In the genomic region with DNA sequence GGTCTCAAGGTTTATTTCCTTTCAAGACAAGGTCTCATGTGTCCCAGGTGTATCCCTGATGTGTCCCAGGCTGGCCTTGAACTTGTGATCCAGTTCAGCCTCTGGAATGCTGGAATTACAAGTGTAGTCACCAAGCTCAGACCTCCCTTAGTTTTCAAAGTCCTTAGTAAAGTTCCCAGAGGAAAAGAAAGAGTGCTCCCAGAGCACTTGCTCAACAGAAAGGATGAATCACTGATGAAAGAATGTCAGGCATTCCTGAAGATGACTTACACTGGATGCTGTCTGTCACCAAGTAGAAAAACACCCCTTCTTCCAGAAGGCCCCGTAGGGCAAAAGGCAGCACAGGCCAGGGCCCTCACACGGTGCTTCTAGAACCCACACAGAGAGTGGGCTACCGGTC, we compare ENCODE assay signal across 24 mouse cellular contexts. TPM values are rescaled to one million over a fixed set of nuclear protein-coding genes. Genes with fewer than 3 reads are reported as not detected.
DNase-seq lines count a peak whose midpoint lies in the region; ATAC-seq and TF ChIP-seq lines count a peak whose summit lies in the region.
"Had no signal": no experiment of that assay in that cellular context is flagged by ENCODE, and none has a peak within 500 bp of the region (broad histone marks: within the 10 kb centered on the region; RNA-seq: fewer than 3 reads in every experiment).

No protein-coding gene starts in this region.

- no peak overlapping the region for H3ac ChIP-seq in myocyte (ENCODE audit: control insufficient read depth, insufficient read length)

- no peaks in the 10 kb centered on the region for H3K36me3 ChIP-seq in lung, postnatal 0 days (ENCODE audit: insufficient read depth, low read length)
- no peaks in the 10 kb centered on the region for H3K36me3 ChIP-seq in ES-E14 (ENCODE audit: control insufficient read depth, insufficient read depth, low read length, poor library complexity, severe bottlenecking)
- H3K36me3 ChIP-seq in myocyte (ENCODE audit: control insufficient read depth, insufficient read depth), result no peaks in the 10 kb centered on the region
- H3K36me3 ChIP-seq: G1E; intestine, embryonic 15.5 days; limb, embryonic 13.5 days; midbrain, embryonic 12.5 days had no signal

- intact Hi-C loops in gastrocnemius, adult 2 months (cut with DNase I), result no loop called here
- intact Hi-C loops in left cerebral cortex, postnatal 25 days (cut with DNase I), result no loop called here

- H3K9me3 ChIP-seq in lung, postnatal 0 days (ENCODE audit: low read length), result no peaks in the 10 kb centered on the region
- H3K9me3 ChIP-seq in ES-E14 (ENCODE audit: control insufficient read depth, insufficient read depth, low read depth, low read length), result no peaks in the 10 kb centered on the region
- H3K9me3 ChIP-seq: intestine, embryonic 15.5 days; limb, embryonic 13.5 days; midbrain, embryonic 12.5 days had no signal

- DNase-seq in gastrocnemius, adult 2 months, result no peak
- no peak for DNase-seq in gastrocnemius, adult 8-10 months (ENCODE audit: low spot score in 2 of 2)
- peak; percentile 85 for DNase-seq in lung, postnatal 0 days (ENCODE audit: low spot score)
- DNase-seq in lung, adult 2 months, result no peak
- no peak for DNase-seq in ES-E14 (ENCODE audit: low read depth, low spot score)
- no peak for DNase-seq in urinary bladder, postnatal 36 days (ENCODE audit: low spot score in 2 of 2)
- no peak for DNase-seq in left cerebral cortex, postnatal 25 days (ENCODE audit: low spot score in 2 of 2)
- DNase-seq: cerebellum, adult 8-10 months; gastrocnemius, postnatal 14 days; heart, adult 11 months; kidney, adult 8-10 months; kidney, postnatal 36 days; layer of hippocampus, postnatal 36 days; lung, postnatal 14 days; thymus, adult 18-20 months; thymus, postnatal 36 days had no signal

- peaks cover 17% of the 10 kb centered on the region for H3K4me1 ChIP-seq in lung, postnatal 0 days (ENCODE audit: insufficient read depth, low read depth, low read length)
- H3K4me1 ChIP-seq in lung, adult 2 months (ENCODE audit: control insufficient read depth, insufficient read depth, low read length), result peaks cover 15% of the 10 kb centered on the region
- H3K4me1 ChIP-seq in ES-E14 (ENCODE audit: control insufficient read depth in 2 of 2, insufficient read depth in 2 of 2, low read length in 2 of 2, poor library complexity in 1 of 2), result peaks cover 16 to 48% of the 10 kb centered on the region in 2 experiments

- H3K9ac ChIP-seq in lung, postnatal 0 days (replicated peaks; ENCODE audit: low read depth), result no peak overlapping the region
- peak overlapping the region; percentile 75 for H3K9ac ChIP-seq in ES-E14 (ENCODE audit: insufficient read depth, low read depth, low read length, poor library complexity, severe bottlenecking)
- H3K9ac ChIP-seq: intestine, embryonic 15.5 days; limb, embryonic 13.5 days; midbrain, embryonic 12.5 days had no signal

- TF ChIP-seq CTCF in gastrocnemius, adult 2 months (IDR thresholded peaks at IDR 0.05), result no peak
- TF ChIP-seq CTCF in lung, postnatal 0 days (IDR thresholded peaks at IDR 0.05), result no peak
- no peak for TF ChIP-seq CTCF in lung, adult 2 months (IDR thresholded peaks at IDR 0.05; ENCODE audit: insufficient read depth, low read length)

- no peak for TF ChIP-seq POLR2A in lung, adult 2 months (IDR thresholded peaks at IDR 0.05; ENCODE audit: borderline replicate concordance, extremely low read depth, low read depth, low read length)
- TF ChIP-seq POLR2A in myocyte (IDR thresholded peaks at IDR 0.05; ENCODE audit: insufficient read length, low read depth), result no peak

- no peak overlapping the region for H3K4me2 ChIP-seq in lung, postnatal 0 days (replicated peaks; ENCODE audit: low read depth, low read length)
- H3K4me2 ChIP-seq in myocyte (ENCODE audit: low read depth), result peak overlapping the region; percentile 65
- H3K4me2 ChIP-seq: intestine, embryonic 15.5 days; limb, embryonic 13.5 days; midbrain, embryonic 12.5 days had no signal

- TF ChIP-seq EP300 in lung, postnatal 0 days (IDR thresholded peaks at IDR 0.05), result no peak

- H3K79me2 ChIP-seq in myocyte (ENCODE audit: control insufficient read depth, insufficient read depth), result no peaks in the 10 kb centered on the region

- in situ Hi-C loops in ES-E14 (cut with MboI; ENCODE audit: low sequenced_read_pairs in 2 of 2, unreplicated experiment in 2 of 2), result no loop called here

- peak; percentile 11 for ATAC-seq in lung, postnatal 0 days
- ATAC-seq: CD4-positive, CD25-positive, alpha-beta regulatory T cell, adult 4 months; forebrain, embryonic 14.5 days; hindbrain, embryonic 16.5 days; intestine, embryonic 15.5 days had no signal

- H3K4me3 ChIP-seq in gastrocnemius, adult 2 months, result no peak overlapping the region
- no peak overlapping the region for H3K4me3 ChIP-seq in lung, postnatal 0 days (ENCODE audit: low read depth, low read length)
- H3K4me3 ChIP-seq in lung, adult 2 months (replicated peaks; ENCODE audit: extremely low read depth, low read depth, low read length), result no peak overlapping the region
- H3K4me3 ChIP-seq in ES-E14 (ENCODE audit: insufficient read depth in 1 of 2, low read depth in 1 of 2, low read length in 2 of 2, poor library complexity in 1 of 2, severe bottlenecking in 1 of 2) (no peak overlapping the region), myocyte (no peak overlapping the region)
- H3K4me3 ChIP-seq: intestine, embryonic 15.5 days; limb, embryonic 13.5 days; midbrain, embryonic 12.5 days had no signal

- peak overlapping the region; percentile 38; the same call in 1 of the 2 replicates for H3K27ac ChIP-seq in gastrocnemius, adult 2 months
- H3K27ac ChIP-seq in lung, postnatal 0 days (ENCODE audit: low read length), result peak overlapping the region; percentile 51; the same call in 1 of the 2 replicates
- H3K27ac ChIP-seq in ES-E14 (ENCODE audit: insufficient read depth, low read depth, low read length, poor library complexity, severe bottlenecking), result peak overlapping the region; percentile 99
- H3K27ac ChIP-seq: intestine, embryonic 15.5 days; limb, embryonic 13.5 days; midbrain, embryonic 12.5 days had no signal

- no peaks in the 10 kb centered on the region for H3K27me3 ChIP-seq in lung, postnatal 0 days (replicated peaks; ENCODE audit: insufficient read depth, low read length)
- H3K27me3 ChIP-seq in myocyte (ENCODE audit: control insufficient read depth, insufficient read depth, insufficient read length), result no peaks in the 10 kb centered on the region
- H3K27me3 ChIP-seq: intestine, embryonic 15.5 days; limb, embryonic 13.5 days; midbrain, embryonic 12.5 days had no signal

- WGBS in lung, postnatal 0 days, result 64% methylated on average over 3 of the region's 3 CpGs
- WGBS in lung, adult 2 months, result 72% methylated on average over 3 of the region's 3 CpGs

TF ChIP-seq in ES-E14, 5 proteins besides CTCF, POLR2A, EP300 and RAD21:
- TF ChIP-seq ZC3H11A (IDR thresholded peaks at IDR 0.05; ENCODE audit: borderline replicate concordance, low read depth, low read length) (no peak), CHD2 (IDR thresholded peaks at IDR 0.05; ENCODE audit: low read depth, low read length) (no peak), HCFC1 (IDR thresholded peaks at IDR 0.05; ENCODE audit: borderline replicate concordance, insufficient read depth, low read length) (no peak), ZNF384 (IDR thresholded peaks at IDR 0.05; ENCODE audit: low read depth, low read length) (no peak)

TF ChIP-seq in myocyte, 11 proteins besides CTCF, POLR2A, EP300 and RAD21:
- peak; percentile 90 for TF ChIP-seq CEBPB (IDR thresholded peaks at IDR 0.05; ENCODE audit: insufficient read depth, poor library complexity, severe bottlenecking)
- TF ChIP-seq MAX (IDR thresholded peaks at IDR 0.05; ENCODE audit: low read depth), result no peak

RNA-seq across cellular contexts. Expression of a gene that starts 28.6 kb away (rescaled TPM):
- 10 to 100 TPM; 16.9 to 33.9 TPM for total RNA-seq in gastrocnemius, adult 2 months (2021)
- 10 to 100 TPM; 16.8 to 27.9 (median 18.1) TPM for total RNA-seq in gastrocnemius, adult 8-10 months (2022)
- polyA plus RNA-seq in lung, postnatal 0 days (2015; fragmentation: Nextera tagmentation; extraction: Ambion mirVana), result 205 and 211 TPM in 2 replicates
- polyA plus RNA-seq in lung, adult 2 months (2012; rRNA removed), result 190 and 227 TPM in 2 replicates
- 62.4 and 69.3 TPM in 2 replicates for total RNA-seq in ES-E14 (2012; rRNA removed)
- 250 TPM for polyA plus RNA-seq in myocyte (2012; fragmentation: generic; extraction: Trizol)
- total RNA-seq in left cerebral cortex, postnatal 25 days (2021), result 10 to 100 TPM; 31.8 to 34.1 TPM

RNA-seq across cellular contexts. Expression of a gene that starts 52.0 kb away (rescaled TPM):
- 10 to 100 TPM; 68.8 to 71.7 TPM for total RNA-seq in gastrocnemius, adult 2 months (2021)
- 10 to 100 TPM; 54.8 to 68.5 (median 57.3) TPM for total RNA-seq in gastrocnemius, adult 8-10 months (2022)
- 108 and 116 TPM in 2 replicates for polyA plus RNA-seq in lung, postnatal 0 days (2015; fragmentation: Nextera tagmentation; extraction: Ambion mirVana)
- polyA plus RNA-seq in lung, adult 2 months (2012; rRNA removed), result 19.4 and 31.0 TPM in 2 replicates
- total RNA-seq in ES-E14 (2012; rRNA removed), result 62.4 and 62.8 TPM in 2 replicates
- polyA plus RNA-seq in myocyte (2012; fragmentation: generic; extraction: Trizol), result 41.3 TPM
- 100 to 1,000 TPM; 122 to 124 TPM for total RNA-seq in left cerebral cortex, postnatal 25 days (2021)

Comparison
In these comparisons a context has a peak if more than half of its experiments do, and no peak if none do; other contexts are left out.
1. H3K27ac ChIP-seq: peak in every context shown above with its lines; median percentile 99 in ES-E14; 51 in lung, postnatal 0 days; 38 in gastrocnemius, adult 2 months.